Comparison of ENCODE assay signal across 14 mouse cellular contexts in genomic region chr5:103526668-103527436, GRCm38 (mm10).
"Had no signal": no experiment of that assay in that cellular context is flagged by ENCODE, and none has a peak within 500 bp of the region (broad histone marks: within the 10 kb centered on the region; RNA-seq: fewer than 3 reads in every experiment).

No protein-coding gene starts in this region.

- H3K4me2 ChIP-seq: limb, embryonic 12.5 days; lung, embryonic 15.5 days; neural tube, embryonic 12.5 days had no signal

- H3K4me3 ChIP-seq: layer of hippocampus, adult 2 months; limb, embryonic 12.5 days; lung, embryonic 15.5 days; neural tube, embryonic 12.5 days had no signal

- H3K4me1 ChIP-seq: limb, embryonic 12.5 days; neural tube, embryonic 12.5 days had no signal

- H3K9ac ChIP-seq: limb, embryonic 12.5 days; liver, embryonic 14.5 days; lung, embryonic 15.5 days; neural tube, embryonic 12.5 days had no signal

- H3K9me3 ChIP-seq: limb, embryonic 12.5 days; lung, embryonic 15.5 days; neural tube, embryonic 12.5 days had no signal

- H3K27me3 ChIP-seq: limb, embryonic 12.5 days; lung, embryonic 15.5 days; neural tube, embryonic 12.5 days had no signal

- DNase-seq: kidney, postnatal 4 days; liver; retina, postnatal 1 day; right cerebral cortex, postnatal 4 days; spleen, adult 18-20 months; thymus, adult 18-20 months; thymus, postnatal 14 days had no signal

- ATAC-seq: intestine, postnatal 0 days had no signal

- H3K27ac ChIP-seq: kidney, postnatal 0 days; layer of hippocampus, adult 2 months; limb, embryonic 12.5 days; liver, embryonic 14.5 days; lung, embryonic 15.5 days; neural tube, embryonic 12.5 days had no signal
